Mouse (Mus musculus): Measurements from ENCODE around the gene Hapln1. TPM values are rescaled to one million over a fixed set of nuclear protein-coding genes. Genes with fewer than 3 reads are reported as not detected.
A peak's percentile ranks its signal among the peaks of the same experiment; 100 is the strongest.

The Hapln1 gene
- polyA plus RNA-seq, 1 experiment from 2014 or later, result 4.4 TPM

- H3K9me3 ChIP-seq (replicated peaks), result no peaks in the 10 kb centered on the region
- no peak overlapping the region for H3K4me3 ChIP-seq
- no peaks in the 10 kb centered on the region for H3K4me1 ChIP-seq (replicated peaks)
- H3K27ac ChIP-seq, result no peak overlapping the region
- H3K36me3 ChIP-seq, result no peaks in the 10 kb centered on the region
- H3K27me3 ChIP-seq, result no peaks in the 10 kb centered on the region
- no peak overlapping the region for H3K9ac ChIP-seq
- ATAC-seq (replicated peaks; ENCODE audit: insufficient number of reproducible peaks, insufficient read depth, low FRiP score, low read depth), result no peak
- 19% methylated on average over 2 of the region's 2 CpGs for WGBS
- H3K4me2 ChIP-seq, result no peak overlapping the region
These were observed 8.7 kb downstream of the Hapln1 start for GRCm38 (mm10) chr13:89548203-89548740.

- H3K4me3 ChIP-seq, result no peak overlapping the region
- no peak overlapping the region for H3K27ac ChIP-seq
- no peaks in the 10 kb centered on the region for H3K27me3 ChIP-seq
- no peak overlapping the region for H3K9ac ChIP-seq
- H3K9me3 ChIP-seq (replicated peaks), result no peaks in the 10 kb centered on the region
- H3K4me2 ChIP-seq, result no peak overlapping the region
- no peaks in the 10 kb centered on the region for H3K36me3 ChIP-seq
- WGBS, result 58% methylated on average over 3 of the region's 4 CpGs
- no peak for ATAC-seq (replicated peaks; ENCODE audit: insufficient number of reproducible peaks, insufficient read depth, low FRiP score, low read depth)
- H3K4me1 ChIP-seq (replicated peaks), result no peaks in the 10 kb centered on the region
These were observed 9.9 kb downstream of the Hapln1 start for GRCm38 (mm10) chr13:89549507-89549906.

- no peaks in the 10 kb centered on the region for H3K27me3 ChIP-seq
- H3K36me3 ChIP-seq, result no peaks in the 10 kb centered on the region
- 11% methylated on average over 1 of the region's 1 CpGs for WGBS
- no peak overlapping the region for H3K4me2 ChIP-seq
- no peak for ATAC-seq (replicated peaks; ENCODE audit: insufficient number of reproducible peaks, insufficient read depth, low FRiP score, low read depth)
- no peak overlapping the region for H3K9ac ChIP-seq
- H3K4me3 ChIP-seq, result no peak overlapping the region
- no peaks in the 10 kb centered on the region for H3K9me3 ChIP-seq (replicated peaks)
- no peaks in the 10 kb centered on the region for H3K4me1 ChIP-seq (replicated peaks)
- no peak overlapping the region for H3K27ac ChIP-seq
These were observed 11.9 kb downstream of the Hapln1 start for GRCm38 (mm10) chr13:89551502-89551901.

GRCm38 (mm10) chr13:89564518-89564917 is 24.9 kb downstream of the Hapln1 start:
- 85% methylated on average over 5 of the region's 5 CpGs for WGBS
- H3K9me3 ChIP-seq (replicated peaks), result no peaks in the 10 kb centered on the region
- no peaks in the 10 kb centered on the region for H3K4me1 ChIP-seq (replicated peaks)
- H3K4me2 ChIP-seq, result no peak overlapping the region
- no peaks in the 10 kb centered on the region for H3K36me3 ChIP-seq
- H3K27me3 ChIP-seq, result no peaks in the 10 kb centered on the region
- ATAC-seq (replicated peaks; ENCODE audit: insufficient number of reproducible peaks, insufficient read depth, low FRiP score, low read depth), result no peak
- no peak overlapping the region for H3K4me3 ChIP-seq
- H3K9ac ChIP-seq, result no peak overlapping the region
- H3K27ac ChIP-seq, result no peak overlapping the region

GRCm38 (mm10) chr13:89566300-89566699 is 26.7 kb downstream of the Hapln1 start:
- no peaks in the 10 kb centered on the region for H3K36me3 ChIP-seq
- no peak overlapping the region for H3K27ac ChIP-seq
- no peaks in the 10 kb centered on the region for H3K4me1 ChIP-seq (replicated peaks)
- WGBS, result 72% methylated on average over 4 of the region's 4 CpGs
- no peaks in the 10 kb centered on the region for H3K27me3 ChIP-seq
- no peak overlapping the region for H3K4me3 ChIP-seq
- no peak overlapping the region for H3K4me2 ChIP-seq
- H3K9me3 ChIP-seq (replicated peaks), result no peaks in the 10 kb centered on the region
- ATAC-seq (replicated peaks; ENCODE audit: insufficient number of reproducible peaks, insufficient read depth, low FRiP score, low read depth), result no peak
- H3K9ac ChIP-seq, result no peak overlapping the region

- no peak overlapping the region for H3K4me2 ChIP-seq
- 93% methylated on average over 2 of the region's 2 CpGs for WGBS
- no peak overlapping the region for H3K9ac ChIP-seq
- no peak overlapping the region for H3K27ac ChIP-seq
- no peaks in the 10 kb centered on the region for H3K4me1 ChIP-seq (replicated peaks)
- no peak overlapping the region for H3K4me3 ChIP-seq
- no peaks in the 10 kb centered on the region for H3K36me3 ChIP-seq
- no peaks in the 10 kb centered on the region for H3K27me3 ChIP-seq
- no peaks in the 10 kb centered on the region for H3K9me3 ChIP-seq (replicated peaks)
- ATAC-seq (replicated peaks; ENCODE audit: insufficient number of reproducible peaks, insufficient read depth, low FRiP score, low read depth), result no peak
These were observed 39.5 kb downstream of the Hapln1 start for GRCm38 (mm10) chr13:89579115-89579514.

GRCm38 (mm10) chr13:89583138-89583746 is 43.6 kb downstream of the Hapln1 start:
- WGBS, result 61% methylated on average over 4 of the region's 4 CpGs

GRCm38 (mm10) chr13:89583747-89584738 is 44.4 kb downstream of the Hapln1 start:
- no peak overlapping the region for H3K9ac ChIP-seq
- no peak overlapping the region for H3K27ac ChIP-seq
- peak overlapping the region; percentile 8; the same call in 1 of the 2 replicates for H3K4me2 ChIP-seq
- no peaks in the 10 kb centered on the region for H3K27me3 ChIP-seq
- H3K4me3 ChIP-seq, result no peak overlapping the region
- ATAC-seq (replicated peaks; ENCODE audit: insufficient number of reproducible peaks, insufficient read depth, low FRiP score, low read depth), result no peak
- 53% methylated on average over 10 of the region's 10 CpGs for WGBS
- H3K4me1 ChIP-seq (replicated peaks), result no peaks in the 10 kb centered on the region
- no peaks in the 10 kb centered on the region for H3K36me3 ChIP-seq
- no peaks in the 10 kb centered on the region for H3K9me3 ChIP-seq (replicated peaks)

More at GRCm38 (mm10) chr13:89583138-89583746, 43.6 kb downstream of the Hapln1 start:
- H3K4me3 ChIP-seq, result no peak overlapping the region
- H3K27me3 ChIP-seq, result no peaks in the 10 kb centered on the region
- no peaks in the 10 kb centered on the region for H3K4me1 ChIP-seq (replicated peaks)
- H3K9me3 ChIP-seq (replicated peaks), result no peaks in the 10 kb centered on the region
- H3K36me3 ChIP-seq, result no peaks in the 10 kb centered on the region
- H3K9ac ChIP-seq, result no peak overlapping the region
- no peak overlapping the region for H3K27ac ChIP-seq
- H3K4me2 ChIP-seq, result no peak overlapping the region
- no peak for ATAC-seq (replicated peaks; ENCODE audit: insufficient number of reproducible peaks, insufficient read depth, low FRiP score, low read depth)

GRCm38 (mm10) chr13:89585144-89585543 is 45.5 kb downstream of the Hapln1 start:
- Histone ChIP-seq H3K9me3 (replicated peaks) (no peaks in the 10 kb centered on the region), H3K36me3 (no peaks in the 10 kb centered on the region), H3K4me3 (no peak overlapping the region), H3K4me1 (replicated peaks) (no peaks in the 10 kb centered on the region), H3K4me2 (0 out of 2 replicates have a peak overlapping the region, but pooled peaks have one; percentile 8), H3K27ac (no peak overlapping the region), H3K9ac (no peak overlapping the region), H3K27me3 (no peaks in the 10 kb centered on the region)
- no peak for ATAC-seq (replicated peaks; ENCODE audit: insufficient number of reproducible peaks, insufficient read depth, low FRiP score, low read depth)
- 48% methylated on average over 1 of the region's 1 CpGs for WGBS

GRCm38 (mm10) chr13:89595105-89595504 is 55.5 kb downstream of the Hapln1 start:
- H3K9me3 ChIP-seq (replicated peaks), result 0 out of 2 replicates have a peak, but pooled peaks cover 6% of the 10 kb centered on the region
- no peak overlapping the region for H3K4me3 ChIP-seq
- no peak overlapping the region for H3K9ac ChIP-seq
- ATAC-seq (replicated peaks; ENCODE audit: insufficient number of reproducible peaks, insufficient read depth, low FRiP score, low read depth), result no peak
- H3K4me1 ChIP-seq (replicated peaks), result no peaks in the 10 kb centered on the region
- H3K36me3 ChIP-seq, result no peaks in the 10 kb centered on the region
- WGBS, result 85% methylated on average over 4 of the region's 4 CpGs
- no peak overlapping the region for H3K27ac ChIP-seq
- H3K27me3 ChIP-seq, result no peaks in the 10 kb centered on the region
- no peak overlapping the region for H3K4me2 ChIP-seq

- Histone ChIP-seq H3K27me3 (no peaks in the 10 kb centered on the region), H3K9ac (no peak overlapping the region), H3K4me1 (replicated peaks) (no peaks in the 10 kb centered on the region), H3K36me3 (no peaks in the 10 kb centered on the region), H3K4me3 (no peak overlapping the region), H3K27ac (no peak overlapping the region), H3K4me2 (no peak overlapping the region), H3K9me3 (replicated peaks) (0 out of 2 replicates have a peak, but pooled peaks cover 6% of the 10 kb centered on the region)
- ATAC-seq (replicated peaks; ENCODE audit: insufficient number of reproducible peaks, insufficient read depth, low FRiP score, low read depth), result no peak
These were observed 57.8 kb downstream of the Hapln1 start for GRCm38 (mm10) chr13:89597354-89597753.
